Mouse (Mus musculus) G1E (cell line): Measurements from ENCODE around the gene Brms1. TPM values are rescaled to one million over a fixed set of nuclear protein-coding genes. Genes with fewer than 3 reads are reported as not detected.

Experiments used
- ATAC-seq: 2 replicates; pipeline ENCODE4 v1.8.0; 2016; ENCODE audit warnings: mild to moderate bottlenecking; ENCODE audit not compliant: insufficient number of reproducible peaks, poor library complexity, low FRiP score, severe bottlenecking; ENCODE audit errors: extremely low read depth
- DNase-seq: peaks from one replicate; pipeline ENCODE4 v3.0.0; 2012; ENCODE audit warnings: low spot score
- H3K27me3 ChIP-seq: 2 replicates; pipeline ENCODE4 v1.6.1; 2012; ENCODE audit warnings: mild to moderate bottlenecking, low read length, inconsistent platforms; ENCODE audit not compliant: insufficient read depth
- H3K36me3 ChIP-seq: replicated peaks from 2 replicates; pipeline ENCODE3; 2012; ENCODE audit warnings: mild to moderate bottlenecking, inconsistent platforms
- H3K4me1 ChIP-seq: 2 replicates; pipeline ENCODE4 v1.6.1; 2012; ENCODE audit warnings: low read depth, low read length, inconsistent platforms, mixed read lengths; ENCODE audit not compliant: insufficient read depth
- H3K4me3 ChIP-seq: 2 replicates; pipeline ENCODE4 v1.5.1; 2012; ENCODE audit warnings: low read depth, mild to moderate bottlenecking, inconsistent platforms, low read length, moderate library complexity, mixed read lengths
- H3K9me3 ChIP-seq: replicated peaks from 2 replicates; pipeline ENCODE4 v1.6.1; 2012; ENCODE audit warnings: inconsistent platforms
- CTCF ChIP-seq: IDR thresholded peaks from 2 replicates; pipeline ENCODE4 v1.5.1; 2012; ENCODE audit warnings: low read depth, low read length, inconsistent platforms, mixed read lengths
- GATA1 ChIP-seq: IDR thresholded peaks from 2 replicates; pipeline ENCODE4 v1.6.1; 2012; ENCODE audit warnings: borderline replicate concordance, low read length, inconsistent platforms, mixed read lengths
- GATA2 ChIP-seq: IDR thresholded peaks from 2 replicates; pipeline ENCODE4 v1.6.1; 2012; ENCODE audit warnings: low read depth, low read length, inconsistent platforms, borderline replicate concordance
- POLR2AphosphoS5 ChIP-seq: IDR thresholded peaks from 2 replicates; pipeline ENCODE4 v1.6.1; 2012; ENCODE audit warnings: low read depth, low read length, inconsistent platforms; ENCODE audit not compliant: insufficient replicate concordance
- TAL1 ChIP-seq: conservative IDR thresholded peaks from 2 replicates; pipeline ENCODE4 v1.6.1; 2012; ENCODE audit warnings: low read depth, low read length, inconsistent platforms, mixed read lengths
- polyA plus RNA-seq: library from polyadenylated mRNA; stranded (reverse); fragments of >175 nt; gene quantifications from 2 replicates; pipeline ENCODE4 v1.2.3, GENCODE M21; 2012
- total RNA-seq, 2 experiments: library from RNA; stranded (forward) in 1 of 2; stranded (reverse) in 1 of 2; fragments of 200-1000 nt in 1 of 2; fragments of >200 nt in 1 of 2; fragmentation: Nextera tagmentation in 1 of 2; gene quantifications; 2 replicates each; pipeline ENCODE4 v1.2.3; 2014 to 2017

Gene Brms1
- total and polyA plus RNA-seq, 3 experiments, result 15.4 to 88.7 (median 18.8) TPM

DNA sequence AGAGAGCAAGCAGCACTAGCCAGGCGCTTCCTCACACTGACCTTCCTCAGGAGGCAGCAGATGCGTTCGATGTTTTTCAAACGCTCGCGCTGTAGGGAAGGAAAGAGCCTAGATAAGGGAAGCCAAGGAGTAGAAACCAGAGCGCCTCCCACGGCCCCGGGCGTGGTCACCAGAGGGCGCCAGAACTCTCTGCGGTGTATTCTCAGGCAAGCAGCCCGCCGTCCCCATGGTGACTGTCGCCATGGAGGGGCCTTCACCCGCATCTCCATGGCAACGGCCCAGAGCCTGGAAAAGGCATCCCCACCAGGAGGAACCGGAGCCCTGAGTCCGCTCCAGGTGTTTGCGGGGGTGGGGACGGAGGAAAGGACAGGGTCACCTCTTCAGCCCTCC lies 53.1 kb downstream of the Brms1 start:
- peak; percentile 66 for ATAC-seq
- DNase-seq, result peak; percentile 82
- H3K4me3 ChIP-seq, result no peak overlapping the region
- H3K27me3 ChIP-seq, result peaks cover 17% of the 10 kb centered on the region
- peaks cover 55% of the 10 kb centered on the region for H3K36me3 ChIP-seq
- H3K4me1 ChIP-seq, result peaks cover 48% of the 10 kb centered on the region
- peak; percentile 64 for TF ChIP-seq CTCF
- TF ChIP-seq GATA1, result no peak
- H3K9me3 ChIP-seq, result no peaks in the 10 kb centered on the region

DNA sequence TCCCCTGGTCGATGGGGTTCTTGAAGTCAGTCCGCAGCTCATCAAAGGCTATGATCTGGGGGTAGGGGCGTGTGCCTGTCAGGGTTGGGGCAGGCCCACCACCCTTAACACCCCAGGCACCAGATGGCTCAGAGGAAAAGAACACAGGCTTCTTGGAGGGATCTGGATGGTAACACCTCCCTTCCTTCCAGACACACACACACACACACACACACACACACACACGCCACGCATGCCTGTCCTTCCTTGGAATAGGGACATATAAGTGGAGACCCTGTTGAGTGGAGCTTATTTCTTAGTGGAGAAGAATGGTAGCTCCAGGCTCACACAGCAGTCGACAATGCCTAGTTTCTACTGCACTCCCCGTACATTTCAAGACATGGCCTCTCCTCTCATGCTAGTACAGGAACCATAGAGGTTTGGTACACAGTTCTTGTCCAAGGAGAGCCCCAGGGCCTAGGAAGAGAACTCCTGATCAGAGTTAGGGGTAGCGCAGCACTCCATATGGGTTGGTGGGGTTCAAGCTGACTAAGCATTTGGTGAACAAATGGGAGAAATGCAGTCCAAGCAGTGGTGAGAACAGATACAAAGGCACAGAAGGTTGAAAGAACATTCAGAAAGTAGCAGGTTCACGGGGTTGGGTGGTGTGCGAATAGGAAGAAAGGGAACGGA lies 53.7 kb downstream of the Brms1 start:
- H3K4me3 ChIP-seq, result no peak overlapping the region
- peaks cover 55% of the 10 kb centered on the region for H3K36me3 ChIP-seq
- no peak for TF ChIP-seq TAL1
- no peak for TF ChIP-seq GATA1
- no peak for TF ChIP-seq POLR2AphosphoS5
- TF ChIP-seq CTCF, result no peak
- no peak for TF ChIP-seq GATA2
- DNase-seq, result no peak
- peaks cover 47% of the 10 kb centered on the region for H3K4me1 ChIP-seq
- no peak for ATAC-seq
- no peaks in the 10 kb centered on the region for H3K9me3 ChIP-seq
- H3K27me3 ChIP-seq, result peaks cover 17% of the 10 kb centered on the region

DNA sequence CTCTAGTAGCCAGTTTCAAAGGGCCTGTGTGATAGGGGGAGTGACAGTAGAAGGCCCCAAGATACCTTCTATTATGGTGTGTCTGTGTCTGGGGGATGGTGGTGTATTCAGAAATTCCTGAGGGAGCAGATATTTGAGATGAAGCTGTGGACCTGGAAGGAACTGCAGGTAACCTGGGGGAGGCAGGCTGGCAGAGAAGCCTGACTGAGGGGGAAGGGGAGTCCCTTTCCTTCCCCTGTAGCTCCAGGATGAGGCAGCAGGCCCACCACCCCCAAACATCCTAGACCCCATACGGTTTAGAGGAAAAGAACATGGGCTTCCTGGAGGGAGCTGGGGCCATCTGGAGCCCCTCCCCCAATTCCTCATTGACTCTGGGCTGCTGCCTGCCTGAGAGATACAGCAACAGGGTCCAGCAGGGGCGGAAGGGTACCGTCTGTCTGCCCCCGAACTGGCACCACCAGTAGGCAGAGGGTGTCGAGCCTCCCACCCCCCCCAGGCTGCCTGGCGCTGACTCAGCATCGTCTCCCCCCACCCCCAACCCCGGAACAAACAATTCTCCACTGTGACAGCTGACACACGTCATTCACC lies 54.8 kb downstream of the Brms1 start:
- DNase-seq (no peak), ATAC-seq (no peak)
- H3K4me3 ChIP-seq, result no peak overlapping the region
- no peak for TF ChIP-seq GATA1
- TF ChIP-seq POLR2AphosphoS5, result no peak
- no peak for TF ChIP-seq GATA2
- H3K36me3 ChIP-seq, result peaks cover 56% of the 10 kb centered on the region
- H3K27me3 ChIP-seq, result peaks cover 17% of the 10 kb centered on the region
- peaks cover 47% of the 10 kb centered on the region for H3K4me1 ChIP-seq
- no peaks in the 10 kb centered on the region for H3K9me3 ChIP-seq

DNA sequence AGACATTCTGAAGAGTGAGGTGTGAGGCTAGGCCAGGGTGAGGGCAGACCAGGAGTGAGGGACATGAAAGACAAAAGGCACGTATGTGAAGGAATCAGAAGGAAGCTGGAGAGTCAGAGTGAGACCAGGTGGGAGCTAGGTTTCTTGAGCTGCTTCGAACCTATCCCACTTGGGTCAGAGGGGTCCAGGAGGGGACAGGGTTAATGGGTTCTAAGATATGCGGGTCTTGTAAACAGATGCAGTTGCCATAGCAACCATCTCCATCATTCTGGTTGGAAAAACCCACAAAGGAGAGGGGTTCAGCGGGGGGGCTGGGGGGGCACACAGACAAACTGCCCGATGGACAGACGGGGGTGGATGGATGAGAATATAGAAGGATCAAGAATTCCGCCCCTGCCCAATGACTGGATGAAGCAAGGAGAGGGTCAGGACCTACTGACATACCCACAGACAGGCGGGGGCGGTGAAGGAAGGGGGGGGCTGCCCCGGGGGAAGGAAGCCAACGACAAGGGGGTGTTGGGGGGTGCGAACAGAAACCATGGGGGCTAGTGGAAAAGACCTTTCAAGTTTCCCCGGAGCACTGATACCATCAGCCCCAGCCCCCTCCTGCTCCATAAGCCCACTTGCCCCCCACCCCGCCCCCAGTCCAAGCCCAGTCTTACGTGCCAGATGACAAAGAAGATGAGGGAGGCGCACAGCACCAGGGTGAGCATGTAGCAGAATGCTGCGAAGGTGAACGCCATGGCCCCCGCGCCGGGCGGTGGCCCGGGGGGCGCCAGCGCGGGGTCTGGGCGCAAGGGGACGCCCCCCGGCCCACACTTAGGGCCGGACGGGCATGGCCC lies 56.6 kb downstream of the Brms1 start:
- Histone ChIP-seq H3K4me3 (peak overlapping the region; percentile 68; the same call in 1 of the 2 replicates), H3K27me3 (peaks cover 17% of the 10 kb centered on the region), H3K9me3 (no peaks in the 10 kb centered on the region), H3K4me1 (peaks cover 47% of the 10 kb centered on the region), H3K36me3 (peaks cover 56% of the 10 kb centered on the region)
- TF ChIP-seq POLR2AphosphoS5 (no peak), TAL1 (no peak), GATA2 (no peak), CTCF (no peak), GATA1 (no peak)
- DNase-seq (no peak), ATAC-seq (no peak)

DNA sequence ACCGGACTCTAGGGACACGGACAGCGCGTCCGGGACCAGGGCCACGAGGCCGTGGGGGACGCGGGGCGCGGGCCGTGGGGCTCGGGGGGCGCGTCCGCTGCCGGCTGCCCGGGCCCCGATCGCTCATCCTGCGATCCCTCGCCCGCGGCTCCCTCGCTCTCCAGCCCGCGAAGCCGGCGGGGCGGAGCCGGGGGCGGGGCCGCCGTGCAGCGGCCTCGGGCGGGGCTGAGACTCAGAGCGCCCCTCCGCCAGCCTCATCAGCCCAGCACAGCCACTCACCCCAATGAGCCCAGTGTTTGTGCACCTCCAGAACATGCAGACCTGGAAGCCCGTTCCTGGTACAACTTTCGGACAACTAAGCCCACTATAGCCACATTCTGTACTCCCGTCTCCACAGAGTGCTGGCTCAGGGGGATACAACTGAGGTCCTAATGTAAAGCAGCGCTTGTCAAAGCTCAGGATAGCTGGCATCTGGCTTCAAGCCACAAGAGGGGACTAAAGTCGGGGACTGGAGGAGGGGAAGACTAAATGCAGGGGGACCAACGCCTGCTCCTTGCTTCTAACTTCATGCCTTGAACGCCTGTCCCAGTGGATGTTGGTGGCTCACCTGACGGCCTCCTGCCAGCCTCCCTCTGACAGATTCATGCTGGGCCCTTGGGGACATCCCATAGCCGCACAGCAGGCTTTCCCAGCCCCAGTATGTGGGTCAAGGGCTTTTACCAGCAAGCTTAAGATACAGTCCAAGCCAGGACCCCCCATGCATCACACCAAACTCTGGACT lies 57.4 kb downstream of the Brms1 start, which contains the start of gene Cnih2:
Gene Cnih2, minus strand, starts transcription at position 159 of the 781 bp plus-strand sequence.
- ATAC-seq, result no peak
- Histone ChIP-seq H3K4me3 (peak within 1 kb of the TSS; percentile 68; the same call in 1 of the 2 replicates), H3K9me3 (no peaks in the 10 kb centered on the region), H3K36me3 (peaks cover 56% of the 10 kb centered on the region), H3K4me1 (peaks cover 47% of the 10 kb centered on the region), H3K27me3 (peaks cover 17% of the 10 kb centered on the region)
- peak; percentile 80 for DNase-seq
- TF ChIP-seq CTCF, result no peak
- no peak for TF ChIP-seq GATA2
- TF ChIP-seq GATA1, result no peak
- no peak for TF ChIP-seq TAL1
- TF ChIP-seq POLR2AphosphoS5, result no peak

Other genes starting within 250 kb of the Brms1 start
Only the 20 nearest of the 24 such genes appear.
- 17.3 and 20.6 TPM in 2 replicates for gene Ccs, start 202.0 kb upstream of the Brms1 start, total RNA-seq (2014; fragmentation: Nextera tagmentation)
- gene Ccs, start 202.0 kb upstream of the Brms1 start, total RNA-seq (2017), result 30.1 and 31.2 TPM in 2 replicates
- gene Ccs, start 202.0 kb upstream of the Brms1 start, polyA plus RNA-seq, result 61.4 and 69.4 TPM in 2 replicates
- not detected in 2 replicates for gene Ccdc87, start 202.0 kb upstream of the Brms1 start, total RNA-seq (2014; fragmentation: Nextera tagmentation)
- gene Ccdc87, start 202.0 kb upstream of the Brms1 start, total RNA-seq (2017), result 0.05 and 0.06 TPM in 2 replicates
- gene Ccdc87, start 202.0 kb upstream of the Brms1 start, polyA plus RNA-seq, result 0.03 TPM in 1 of 2 replicates, not detected in the other
- gene Ctsf, start 186.2 kb upstream of the Brms1 start, total RNA-seq (2014; fragmentation: Nextera tagmentation), result not detected in 2 replicates
- gene Ctsf, start 186.2 kb upstream of the Brms1 start, total RNA-seq (2017), result 0.38 and 0.41 TPM in 2 replicates
- gene Ctsf, start 186.2 kb upstream of the Brms1 start, polyA plus RNA-seq, result 0.05 TPM in 1 of 2 replicates, not detected in the other
- not detected in 2 replicates for gene Actn3, start 163.4 kb upstream of the Brms1 start, total RNA-seq (2014; fragmentation: Nextera tagmentation)
- 0.16 and 0.52 TPM in 2 replicates for gene Actn3, start 163.4 kb upstream of the Brms1 start, total RNA-seq (2017)
- gene Actn3, start 163.4 kb upstream of the Brms1 start, polyA plus RNA-seq, result 0.03 and 0.06 TPM in 2 replicates
- 15.9 and 19.5 TPM in 2 replicates for gene Zdhhc24, start 162.7 kb upstream of the Brms1 start, total RNA-seq (2014; fragmentation: Nextera tagmentation)
- gene Zdhhc24, start 162.7 kb upstream of the Brms1 start, total RNA-seq (2017), result 13.9 and 15.7 TPM in 2 replicates
- 1.8 and 2.0 TPM in 2 replicates for gene Zdhhc24, start 162.7 kb upstream of the Brms1 start, polyA plus RNA-seq
- 5.2 and 5.5 TPM in 2 replicates for gene Bbs1, start 134.7 kb upstream of the Brms1 start, total RNA-seq (2014; fragmentation: Nextera tagmentation)
- 3.0 and 4.4 TPM in 2 replicates for gene Bbs1, start 134.7 kb upstream of the Brms1 start, total RNA-seq (2017)
- gene Bbs1, start 134.7 kb upstream of the Brms1 start, polyA plus RNA-seq, result 5.6 and 8.7 TPM in 2 replicates
- 41.5 and 45.4 TPM in 2 replicates for gene Dpp3, start 113.1 kb upstream of the Brms1 start, total RNA-seq (2014; fragmentation: Nextera tagmentation)
- 47.3 and 54.2 TPM in 2 replicates for gene Dpp3, start 113.1 kb upstream of the Brms1 start, total RNA-seq (2017)
- 82.6 and 88.2 TPM in 2 replicates for gene Dpp3, start 113.1 kb upstream of the Brms1 start, polyA plus RNA-seq
- gene Peli3, start 98.2 kb upstream of the Brms1 start, total RNA-seq (2014; fragmentation: Nextera tagmentation), result not detected in 2 replicates
- 0.05 TPM in 1 of 2 replicates, not detected in the other for gene Peli3, start 98.2 kb upstream of the Brms1 start, total RNA-seq (2017)
- not detected in 2 replicates for gene Peli3, start 98.2 kb upstream of the Brms1 start, polyA plus RNA-seq
- 15.4 and 16.2 TPM in 2 replicates for gene Mrpl11, start 79.2 kb upstream of the Brms1 start, total RNA-seq (2014; fragmentation: Nextera tagmentation)
- gene Mrpl11, start 79.2 kb upstream of the Brms1 start, total RNA-seq (2017), result 87.0 and 91.6 TPM in 2 replicates
- 66.8 and 72.2 TPM in 2 replicates for gene Mrpl11, start 79.2 kb upstream of the Brms1 start, polyA plus RNA-seq
- 0.83 TPM in 1 of 2 replicates, not detected in the other for gene Npas4, start 51.0 kb upstream of the Brms1 start, total RNA-seq (2014; fragmentation: Nextera tagmentation)
- gene Npas4, start 51.0 kb upstream of the Brms1 start, total RNA-seq (2017), result 0.05 and 0.06 TPM in 2 replicates
- gene Npas4, start 51.0 kb upstream of the Brms1 start, polyA plus RNA-seq, result not detected in 2 replicates
- 4.3 and 5.8 TPM in 2 replicates for gene Slc29a2, start 17.5 kb upstream of the Brms1 start, total RNA-seq (2014; fragmentation: Nextera tagmentation)
- 1.7 and 1.8 TPM in 2 replicates for gene Slc29a2, start 17.5 kb upstream of the Brms1 start, total RNA-seq (2017)
- gene Slc29a2, start 17.5 kb upstream of the Brms1 start, polyA plus RNA-seq, result 5.5 and 5.9 TPM in 2 replicates
- gene B4gat1, start 2.5 kb upstream of the Brms1 start, total RNA-seq (2014; fragmentation: Nextera tagmentation), result 5.9 and 7.2 TPM in 2 replicates
- gene B4gat1, start 2.5 kb upstream of the Brms1 start, total RNA-seq (2017), result 1.7 and 3.4 TPM in 2 replicates
- 8.4 and 8.9 TPM in 2 replicates for gene B4gat1, start 2.5 kb upstream of the Brms1 start, polyA plus RNA-seq
- gene AC124502.3, start 2.5 kb upstream of the Brms1 start, total RNA-seq (2014; fragmentation: Nextera tagmentation), result 0.60 TPM in 1 of 2 replicates, not detected in the other
- gene AC124502.3, start 2.5 kb upstream of the Brms1 start, total RNA-seq (2017), result 4.6 and 6.6 TPM in 2 replicates
- 0.33 and 0.34 TPM in 2 replicates for gene AC124502.3, start 2.5 kb upstream of the Brms1 start, polyA plus RNA-seq
- 0.68 and 1.8 TPM in 2 replicates for gene Rin1, start 9.1 kb downstream of the Brms1 start, total RNA-seq (2014; fragmentation: Nextera tagmentation)
- gene Rin1, start 9.1 kb downstream of the Brms1 start, total RNA-seq (2017), result 0.22 and 0.41 TPM in 2 replicates
- 0.30 and 0.72 TPM in 2 replicates for gene Rin1, start 9.1 kb downstream of the Brms1 start, polyA plus RNA-seq
- not detected in 2 replicates for gene Cd248, start 26.7 kb downstream of the Brms1 start, total RNA-seq (2014; fragmentation: Nextera tagmentation)
- gene Cd248, start 26.7 kb downstream of the Brms1 start, total RNA-seq (2017), result not detected in 2 replicates
- not detected in 2 replicates for gene Cd248, start 26.7 kb downstream of the Brms1 start, polyA plus RNA-seq
- gene Tmem151a, start 44.2 kb downstream of the Brms1 start, total RNA-seq (2014; fragmentation: Nextera tagmentation), result not detected in 2 replicates
- 0.06 and 0.16 TPM in 2 replicates for gene Tmem151a, start 44.2 kb downstream of the Brms1 start, total RNA-seq (2017)
- gene Tmem151a, start 44.2 kb downstream of the Brms1 start, polyA plus RNA-seq, result not detected in 2 replicates
- 44.2 and 55.9 TPM in 2 replicates for gene Yif1a, start 47.2 kb downstream of the Brms1 start, total RNA-seq (2014; fragmentation: Nextera tagmentation)
- gene Yif1a, start 47.2 kb downstream of the Brms1 start, total RNA-seq (2017), result 12.8 and 19.7 TPM in 2 replicates
- 11.3 and 11.5 TPM in 2 replicates for gene Yif1a, start 47.2 kb downstream of the Brms1 start, polyA plus RNA-seq
- gene Cnih2, start 57.2 kb downstream of the Brms1 start, total RNA-seq (2014; fragmentation: Nextera tagmentation), result 0.53 and 2.1 TPM in 2 replicates
- not detected in 2 replicates for gene Cnih2, start 57.2 kb downstream of the Brms1 start, total RNA-seq (2017)
- gene Cnih2, start 57.2 kb downstream of the Brms1 start, polyA plus RNA-seq, result 1.6 and 1.9 TPM in 2 replicates
- 35.9 and 47.6 TPM in 2 replicates for gene Rab1b, start 65.7 kb downstream of the Brms1 start, total RNA-seq (2014; fragmentation: Nextera tagmentation)
- 90.4 and 109 TPM in 2 replicates for gene Rab1b, start 65.7 kb downstream of the Brms1 start, total RNA-seq (2017)
- gene Rab1b, start 65.7 kb downstream of the Brms1 start, polyA plus RNA-seq, result 195 and 231 TPM in 2 replicates
- 6.8 and 10.7 TPM in 2 replicates for gene Klc2, start 77.2 kb downstream of the Brms1 start, total RNA-seq (2014; fragmentation: Nextera tagmentation)
- 2.6 and 3.4 TPM in 2 replicates for gene Klc2, start 77.2 kb downstream of the Brms1 start, total RNA-seq (2017)
- 8.2 and 10.1 TPM in 2 replicates for gene Klc2, start 77.2 kb downstream of the Brms1 start, polyA plus RNA-seq